Mouse (Mus musculus) heart, adult 2 months (tissue): ENCODE data around the gene 5730480H06Rik. TPM values are rescaled to one million over a fixed set of nuclear protein-coding genes. Genes with fewer than 3 reads are reported as not detected.

Source experiments
- DNase-seq, 2 experiments: peaks; one replicate each; pipeline ENCODE4 v3.0.0; 2021
- H3K27ac ChIP-seq: fragments of 200-600 bp; 2 replicates; pipeline ENCODE4 v1.8.1; 2022
- H3K27me3 ChIP-seq: fragments of 200-500 bp; 2 replicates; pipeline ENCODE4 v1.6.1; 2012; ENCODE audit warnings: mild to moderate bottlenecking, low read length, inconsistent platforms, mixed read lengths; ENCODE audit not compliant: control insufficient read depth, insufficient read depth
- H3K36me3 ChIP-seq: fragments of 200-500 bp; 2 replicates; pipeline ENCODE4 v1.6.1; 2012; ENCODE audit warnings: low read length, inconsistent platforms; ENCODE audit not compliant: control insufficient read depth, insufficient read depth
- H3K4me1 ChIP-seq: fragments of 200-500 bp; 2 replicates; pipeline ENCODE4 v1.6.1; 2011; ENCODE audit warnings: low read length; ENCODE audit not compliant: control insufficient read depth, insufficient read depth
- H3K4me3 ChIP-seq: fragments of 200-600 bp; 2 replicates; pipeline ENCODE4 v1.8.1; 2022
- H3K79me2 ChIP-seq: fragments of 200-500 bp; replicated peaks from 2 replicates; pipeline ENCODE4 v1.6.1; 2012; ENCODE audit warnings: mild to moderate bottlenecking, inconsistent platforms, low read length, moderate library complexity, mixed read lengths; ENCODE audit not compliant: control insufficient read depth, insufficient read depth
- H3K9ac ChIP-seq: fragments of 200-500 bp; 2 replicates; pipeline ENCODE4 v1.6.1; 2012; ENCODE audit warnings: low read depth, mild to moderate bottlenecking, control low read depth, inconsistent platforms, low read length, mixed read lengths
- CTCF ChIP-seq: fragments of 200-600 bp; IDR thresholded peaks from 2 replicates; pipeline ENCODE4 v1.8.1; 2022; ENCODE audit warnings: antibody characterized with exemption, mild to moderate bottlenecking, moderate library complexity
- EP300 ChIP-seq: fragments of 200-500 bp; IDR thresholded peaks from 2 replicates; pipeline ENCODE4 v1.6.1; 2011; ENCODE audit warnings: low read depth, low read length, control low read depth; ENCODE audit not compliant: insufficient read depth
- POLR2A ChIP-seq: fragments of 200-500 bp; IDR thresholded peaks from 2 replicates; pipeline ENCODE4 v1.6.1; 2011; ENCODE audit warnings: mild to moderate bottlenecking, low read depth, low read length, control low read depth; ENCODE audit not compliant: insufficient read depth
- WGBS: fragments of 180-500 bp; shearing (Covaris S2); methylation state at CpG from one replicate; pipeline ENCODE4 v1.1.7; 2018; 5-methylcytosine and 5-hydroxymethylcytosine counted together
- intact Hi-C: fragments of 180-260 bp; cut with DNase I; formaldehyde crosslinking; loops from one replicate; pipeline ENCODE4 v1.15.1; 2025
- long read RNA-seq: library from polyadenylated mRNA; stranded (forward); transcript quantifications from one replicate; pipeline ENCODE4 v2.0.0, GENCODE M21; 2021
- polyA plus RNA-seq: library from polyadenylated mRNA; depleted of rRNA; stranded (reverse); fragments of >200 nt; gene quantifications from 2 replicates; pipeline ENCODE4 v1.2.3, GENCODE M21; 2012; rRNA removed
- total RNA-seq, 2 experiments: library from RNA; stranded (reverse); gene quantifications; 2 replicates each; pipeline ENCODE4 v1.2.3; 2021

5730480H06Rik gene
- total RNA-seq (1 to 10 TPM; 5.1 to 7.3 TPM), polyA plus RNA-seq (3.3 and 6.2 TPM in 2 replicates)
- long read RNA-seq, partial matches to known transcripts = 0 of 2 reads
- long read RNA-seq, other reads (novel, unspliced or antisense) = 0 of 2 reads

- H3K4me3 ChIP-seq = no peak within 1 kb of the TSS
- no peaks in the 10 kb centered on the region for H3K36me3 ChIP-seq
- WGBS = 89% methylated on average over 8 of the region's 8 CpGs
- H3K27me3 ChIP-seq = no peaks in the 10 kb centered on the region
- no peak for DNase-seq
- no peaks in the 10 kb centered on the region for H3K4me1 ChIP-seq
- intact Hi-C loops = no loop called here
- no peaks in the 10 kb centered on the region for H3K79me2 ChIP-seq
- no peak within 1 kb of the TSS for H3K27ac ChIP-seq
- H3K9ac ChIP-seq = no peak within 1 kb of the TSS
- no peak for TF ChIP-seq EP300
- no peak for TF ChIP-seq POLR2A
- no peak for TF ChIP-seq CTCF
Measured at GRCm38 (mm10) chr5:48327652-48328051, at the start of gene 5730480H06Rik. 5730480H06Rik (plus strand) TSS chr5:48327952.

GRCm38 (mm10) chr5:48301186-48301585 lies 26.6 kb upstream of the 5730480H06Rik start:
- no peak overlapping the region for H3K9ac ChIP-seq
- 52% methylated on average over 3 of the region's 3 CpGs for WGBS
- no peak overlapping the region for H3K4me3 ChIP-seq
- H3K36me3 ChIP-seq = peaks cover 2% of the 10 kb centered on the region; the same call in 1 of the 2 replicates
- intact Hi-C loops = no loop called here
- no peak for TF ChIP-seq EP300
- TF ChIP-seq POLR2A = peak; percentile 41
- no peak for TF ChIP-seq CTCF
- DNase-seq = peak; percentile 29 to 59
- H3K27ac ChIP-seq = peak overlapping the region; percentile 84
- H3K27me3 ChIP-seq = no peaks in the 10 kb centered on the region
- no peaks in the 10 kb centered on the region for H3K4me1 ChIP-seq
- no peaks in the 10 kb centered on the region for H3K79me2 ChIP-seq

- DNase-seq = no peak
- Histone ChIP-seq H3K79me2 (no peaks in the 10 kb centered on the region), H3K9ac (no peak overlapping the region), H3K4me3 (no peak overlapping the region), H3K36me3 (no peaks in the 10 kb centered on the region), H3K4me1 (no peaks in the 10 kb centered on the region), H3K27me3 (no peaks in the 10 kb centered on the region), H3K27ac (no peak overlapping the region)
- intact Hi-C loops = no loop called here
- TF ChIP-seq CTCF = no peak
- TF ChIP-seq EP300 = no peak
- no peak for TF ChIP-seq POLR2A
- WGBS = 40% methylated on average over 6 of the region's 6 CpGs
Measured at GRCm38 (mm10) chr5:48315057-48315602, 12.6 kb upstream of the 5730480H06Rik start.

- 77% methylated on average over 4 of the region's 4 CpGs for WGBS
- TF ChIP-seq POLR2A (no peak), CTCF (no peak), EP300 (no peak)
- no peak for DNase-seq
Measured at GRCm38 (mm10) chr5:48320597-48320996, 7.2 kb upstream of the 5730480H06Rik start.

DNA sequence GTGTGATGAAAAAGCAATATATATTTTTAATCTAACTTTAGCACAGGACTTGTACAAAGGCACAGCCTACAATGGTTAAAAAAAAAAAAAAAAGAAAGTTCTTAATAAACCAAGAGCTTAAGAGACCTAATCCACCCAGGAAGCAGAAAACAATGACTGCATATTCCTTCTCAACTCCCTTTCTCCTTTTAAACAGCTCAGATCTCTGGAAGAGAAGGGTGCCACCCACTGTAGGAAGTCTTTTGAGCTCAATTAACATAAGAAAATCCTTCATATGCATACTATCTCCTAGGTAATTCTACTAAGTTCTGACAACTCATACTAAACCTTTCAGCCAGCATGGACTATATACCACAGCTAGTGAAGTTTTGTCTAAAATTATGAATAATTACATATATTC lies 1.5 kb upstream of the 5730480H06Rik start:
- H3K4me3 ChIP-seq = no peak overlapping the region
- intact Hi-C loops = no loop called here
- H3K4me1 ChIP-seq = no peaks in the 10 kb centered on the region
- H3K9ac ChIP-seq = no peak overlapping the region
- no peak for DNase-seq
- H3K27ac ChIP-seq = no peak overlapping the region
- H3K79me2 ChIP-seq = no peaks in the 10 kb centered on the region
- no peaks in the 10 kb centered on the region for H3K36me3 ChIP-seq
- H3K27me3 ChIP-seq = no peaks in the 10 kb centered on the region
- no peak for TF ChIP-seq EP300
- no peak for TF ChIP-seq CTCF
- no peak for TF ChIP-seq POLR2A

More at GRCm38 (mm10) chr5:48320597-48320996, 7.2 kb upstream of the 5730480H06Rik start:
- H3K36me3 ChIP-seq = no peaks in the 10 kb centered on the region
- intact Hi-C loops = no loop called here
- H3K4me3 ChIP-seq = no peak overlapping the region
- H3K4me1 ChIP-seq = no peaks in the 10 kb centered on the region
- no peak overlapping the region for H3K9ac ChIP-seq
- H3K27ac ChIP-seq = no peak overlapping the region
- no peaks in the 10 kb centered on the region for H3K79me2 ChIP-seq
- no peaks in the 10 kb centered on the region for H3K27me3 ChIP-seq

- Histone ChIP-seq H3K4me3 (no peak overlapping the region), H3K36me3 (no peaks in the 10 kb centered on the region), H3K9ac (no peak overlapping the region), H3K27me3 (no peaks in the 10 kb centered on the region), H3K4me1 (no peaks in the 10 kb centered on the region), H3K27ac (no peak overlapping the region), H3K79me2 (no peaks in the 10 kb centered on the region)
- 93% methylated on average over 2 of the region's 2 CpGs for WGBS
- TF ChIP-seq CTCF (no peak), EP300 (no peak), POLR2A (no peak)
- intact Hi-C loops = no loop called here
- no peak for DNase-seq
Measured at GRCm38 (mm10) chr5:48329751-48330150, 2.0 kb downstream of the 5730480H06Rik start.

DNA sequence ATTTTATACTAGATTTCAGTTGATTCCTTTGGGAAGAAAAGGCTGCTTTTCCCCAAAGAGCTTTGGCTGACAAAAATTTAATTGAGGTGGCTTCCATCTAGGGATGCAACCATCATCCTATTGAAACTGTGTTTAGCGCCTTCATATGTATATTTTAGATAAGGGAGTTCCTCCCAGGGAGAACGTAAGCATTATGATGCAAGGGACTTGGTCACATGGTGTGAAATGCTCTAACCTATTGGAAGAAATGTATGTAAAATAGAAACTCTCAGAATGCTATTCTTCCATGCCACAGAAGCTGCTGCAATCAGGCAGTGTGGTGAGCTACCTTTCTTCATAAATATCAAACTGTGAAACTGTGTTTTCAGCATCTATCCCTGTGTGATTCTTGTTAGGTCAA lies 3.1 kb downstream of the 5730480H06Rik start:
- Histone ChIP-seq H3K4me3 (no peak overlapping the region), H3K27ac (no peak overlapping the region), H3K9ac (no peak overlapping the region), H3K36me3 (no peaks in the 10 kb centered on the region), H3K4me1 (no peaks in the 10 kb centered on the region), H3K79me2 (no peaks in the 10 kb centered on the region), H3K27me3 (no peaks in the 10 kb centered on the region)
- WGBS = 65% methylated on average over 2 of the region's 2 CpGs
- TF ChIP-seq EP300 (no peak), POLR2A (no peak), CTCF (no peak)
- intact Hi-C loops = no loop called here
- DNase-seq = no peak
